Mouse (Mus musculus) kidney, embryonic 14.5 days (tissue): Measurements from ENCODE around the gene Fam13c. TPM values are rescaled to one million over a fixed set of nuclear protein-coding genes. Genes with fewer than 3 reads are reported as not detected.

Experiments used
- ATAC-seq: fragments of 200-750 bp; cut with Nextera tagmentation; 2 replicates; pipeline ENCODE4 v1.8.0; 2017; ENCODE audit warnings: moderate number of reproducible peaks, mild to moderate bottlenecking, moderate TSS enrichment, moderate library complexity; ENCODE audit not compliant: low FRiP score, low TSS enrichment
- H3K27ac ChIP-seq: fragments of 300-500 bp; sonication (generic); 2 replicates; pipeline ENCODE4 v1.5.1; 2014; ENCODE audit warnings: low read depth, mild to moderate bottlenecking, low read length, moderate library complexity, mixed read lengths
- H3K27me3 ChIP-seq: fragments of 300-500 bp; sonication (generic); 2 replicates; pipeline ENCODE4 v1.6.1; 2014; ENCODE audit warnings: mild to moderate bottlenecking, low read length; ENCODE audit not compliant: control insufficient read depth, insufficient read depth
- H3K36me3 ChIP-seq: fragments of 300-500 bp; sonication (generic); 2 replicates; pipeline ENCODE4 v1.6.1; 2014; ENCODE audit warnings: low read length, mixed read lengths; ENCODE audit not compliant: control insufficient read depth, insufficient read depth
- H3K4me1 ChIP-seq: fragments of 300-500 bp; sonication (generic); 2 replicates; pipeline ENCODE4 v1.6.1; 2014; ENCODE audit warnings: low read length, mixed read lengths; ENCODE audit not compliant: control insufficient read depth, insufficient read depth
- H3K4me2 ChIP-seq: fragments of 300-500 bp; sonication (generic); replicated peaks from 2 replicates; pipeline ENCODE4 v1.6.1; 2014; ENCODE audit warnings: low read depth, mild to moderate bottlenecking, low read length
- H3K4me3 ChIP-seq: fragments of 300-500 bp; sonication (generic); 2 replicates; pipeline ENCODE4 v1.5.1; 2014; ENCODE audit warnings: mild to moderate bottlenecking, low read length
- H3K9ac ChIP-seq: fragments of 300-500 bp; sonication (generic); 2 replicates; pipeline ENCODE4 v1.6.1; 2014; ENCODE audit warnings: low read depth, mild to moderate bottlenecking, low read length, moderate library complexity
- H3K9me3 ChIP-seq: fragments of 300-500 bp; sonication (generic); 2 replicates; pipeline ENCODE4 v1.6.1; 2016; ENCODE audit warnings: low read length; ENCODE audit not compliant: control insufficient read depth
- WGBS: fragments of 180-500 bp; shearing (Covaris S2); extraction: QIAGEN DNeasy Blood & Tissue Kit; methylation state at CpG from one replicate; pipeline ENCODE4 v1.1.7; 2014; 5-methylcytosine and 5-hydroxymethylcytosine counted together
- polyA plus RNA-seq: library from polyadenylated mRNA; unstranded; fragments of >200 nt; fragmentation: Nextera tagmentation; extraction: Ambion mirVana; gene quantifications from 2 replicates; pipeline ENCODE4 v1.2.1, GENCODE M21; 2014

The Fam13c gene
- polyA plus RNA-seq, 1 experiment from 2014 or later, result 6.0 TPM

GRCm38 (mm10) chr10:70598516-70599125, 158.3 kb downstream of the Fam13c start:
- peak; percentile 71 for ATAC-seq
- H3K9me3 ChIP-seq, result no peaks in the 10 kb centered on the region
- under 1% methylated on average over 46 of the region's 48 CpGs for WGBS
- peak overlapping the region; percentile 73 for H3K4me2 ChIP-seq
- H3K4me1 ChIP-seq, result no peaks in the 10 kb centered on the region
- no peak overlapping the region for H3K27ac ChIP-seq
- H3K4me3 ChIP-seq, result peak overlapping the region; percentile 65
- peaks cover 17% of the 10 kb centered on the region for H3K27me3 ChIP-seq
- peak overlapping the region; percentile 9; the same call in 1 of the 2 replicates for H3K9ac ChIP-seq
- H3K36me3 ChIP-seq, result no peaks in the 10 kb centered on the region

DNA sequence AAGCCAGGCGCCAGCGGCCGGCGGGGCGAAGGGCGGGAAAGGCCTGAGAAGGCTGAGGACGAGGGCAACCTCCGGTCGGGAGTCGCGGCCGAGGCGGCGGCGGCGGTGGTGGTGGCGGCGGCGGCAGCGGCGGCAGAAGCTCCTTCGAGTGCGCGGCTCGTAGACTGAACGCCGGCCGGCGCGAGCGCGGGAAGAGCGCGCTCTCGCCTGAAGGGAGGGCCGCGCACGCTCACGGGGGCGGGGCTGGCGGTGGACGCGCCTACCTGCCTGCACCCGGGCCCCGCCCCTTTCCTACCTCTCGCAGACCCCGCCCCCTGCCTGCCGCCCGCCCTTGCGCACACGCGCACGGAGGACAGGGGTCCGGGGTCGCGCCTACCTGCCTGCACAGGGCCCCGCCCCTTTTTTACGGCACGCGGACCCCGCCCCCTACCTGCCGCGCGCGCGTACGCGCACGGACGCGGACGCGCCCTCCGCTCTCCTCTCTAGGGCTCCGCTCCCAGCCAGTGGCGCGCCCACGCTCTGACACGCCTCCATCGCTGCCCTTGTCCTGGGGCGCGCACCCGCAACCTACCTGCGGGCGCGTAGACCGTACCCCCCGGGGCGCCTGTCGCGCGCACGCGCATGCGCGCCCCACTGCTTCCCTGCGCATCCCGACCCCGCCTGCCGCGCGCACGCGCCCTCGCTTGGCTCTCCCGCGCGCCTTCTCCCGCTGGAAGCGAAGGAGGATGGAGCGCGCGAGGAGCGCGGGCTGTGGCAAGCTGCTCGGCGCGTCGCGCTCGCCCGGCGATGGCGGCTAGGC, 159.0 kb downstream of the Fam13c start:
- Histone ChIP-seq H3K36me3 (no peaks in the 10 kb centered on the region), H3K9me3 (no peaks in the 10 kb centered on the region), H3K9ac (peak overlapping the region; percentile 52), H3K27me3 (peaks cover 17% of the 10 kb centered on the region), H3K27ac (0 out of 2 replicates have a peak overlapping the region, but pooled peaks have one; percentile 42), H3K4me3 (peak overlapping the region; percentile 65), H3K4me2 (peak overlapping the region; percentile 73), H3K4me1 (no peaks in the 10 kb centered on the region)
- under 1% methylated on average over 107 of the region's 124 CpGs for whole genome bisulfite sequencing
- ATAC-seq, result peak; percentile 91

- H3K4me2 ChIP-seq, result peak overlapping the region; percentile 73
- H3K4me3 ChIP-seq, result peak overlapping the region; percentile 65
- peak overlapping the region; percentile 52 for H3K9ac ChIP-seq
- no peaks in the 10 kb centered on the region for H3K9me3 ChIP-seq
- 0 out of 2 replicates have a peak overlapping the region, but pooled peaks have one; percentile 42 for H3K27ac ChIP-seq
- H3K4me1 ChIP-seq, result no peaks in the 10 kb centered on the region
- H3K36me3 ChIP-seq, result no peaks in the 10 kb centered on the region
- peaks cover 17% of the 10 kb centered on the region for H3K27me3 ChIP-seq
- WGBS, result under 1% methylated on average over 28 of the region's 28 CpGs
- peak; percentile 43; the same call in 1 of the 2 replicates for ATAC-seq
Observed at GRCm38 (mm10) chr10:70599925-70600305, 159.6 kb downstream of the Fam13c start.

Other genes with a start within 250 kb of the Fam13c start
- gene Mrln, start 235.8 kb upstream of the Fam13c start, polyA plus RNA-seq, result 7.8 and 9.6 TPM in 2 replicates
- 3.8 and 4.0 TPM in 2 replicates for gene Slc16a9, start 195.4 kb upstream of the Fam13c start, polyA plus RNA-seq
- 9.9 and 16.1 TPM in 2 replicates for gene Phyhipl, start 215.5 kb downstream of the Fam13c start, polyA plus RNA-seq